Mouse (Mus musculus) B cell, adult 2 months (primary cell): ENCODE results near the gene Arl15.

ENCODE experiments used
- DNase-seq, 2 experiments: peaks; one replicate each; pipeline ENCODE4 v3.0.0; 2022

The Arl15 gene

GRCm38 (mm10) chr13:113877420-113877819, 83.1 kb downstream of the Arl15 start:
- DNase-seq: peak; percentile 68 to 69

GRCm38 (mm10) chr13:113878571-113878970, 84.3 kb downstream of the Arl15 start:
- no peak for DNase-seq

- no peak for DNase-seq
These were observed 85.5 kb downstream of the Arl15 start for GRCm38 (mm10) chr13:113879651-113880327.

GRCm38 (mm10) chr13:113880564-113881171, 86.4 kb downstream of the Arl15 start:
- DNase-seq: no peak

GRCm38 (mm10) chr13:113882959-113883358, 88.7 kb downstream of the Arl15 start:
- DNase-seq: no peak

- DNase-seq: no peak
These were observed 92.8 kb downstream of the Arl15 start for GRCm38 (mm10) chr13:113887090-113887489.

GRCm38 (mm10) chr13:113888126-113888525, 93.8 kb downstream of the Arl15 start:
- DNase-seq: no peak

GRCm38 (mm10) chr13:113888704-113889103, 94.4 kb downstream of the Arl15 start:
- DNase-seq: no peak

GRCm38 (mm10) chr13:113889140-113890055, 95.1 kb downstream of the Arl15 start:
- DNase-seq: no peak

GRCm38 (mm10) chr13:113896684-113897083, 102.4 kb downstream of the Arl15 start:
- DNase-seq: no peak

GRCm38 (mm10) chr13:113897498-113897897, 103.2 kb downstream of the Arl15 start:
- no peak for DNase-seq

GRCm38 (mm10) chr13:113897951-113898350, 103.6 kb downstream of the Arl15 start:
- no peak for DNase-seq

GRCm38 (mm10) chr13:113901001-113901545, 106.8 kb downstream of the Arl15 start:
- no peak for DNase-seq

- DNase-seq: no peak
These were observed 109.0 kb downstream of the Arl15 start for GRCm38 (mm10) chr13:113903255-113903654.

GRCm38 (mm10) chr13:113911986-113912519, 117.7 kb downstream of the Arl15 start:
- DNase-seq: no peak

GRCm38 (mm10) chr13:113914551-113914971, 120.3 kb downstream of the Arl15 start:
- DNase-seq: no peak

- DNase-seq: no peak
These were observed 121.4 kb downstream of the Arl15 start for GRCm38 (mm10) chr13:113915700-113916099.

GRCm38 (mm10) chr13:113916761-113917160, 122.5 kb downstream of the Arl15 start:
- no peak for DNase-seq

- DNase-seq: no peak
These were observed 123.1 kb downstream of the Arl15 start for GRCm38 (mm10) chr13:113917376-113917775.

GRCm38 (mm10) chr13:113917868-113918411, 123.6 kb downstream of the Arl15 start:
- DNase-seq: no peak

- DNase-seq: no peak
These were observed 124.4 kb downstream of the Arl15 start for GRCm38 (mm10) chr13:113918668-113919067.

GRCm38 (mm10) chr13:113935697-113936096, 141.4 kb downstream of the Arl15 start:
- no peak for DNase-seq

GRCm38 (mm10) chr13:113937231-113937630, 142.9 kb downstream of the Arl15 start:
- no peak for DNase-seq
